Mouse (Mus musculus) cerebellum, adult 18-20 months (tissue): Measurements from ENCODE around the gene Arhgap27.
A peak's percentile ranks its signal among the peaks of the same experiment; 100 is the strongest.

Experiments
- DNase-seq, 2 experiments: peaks; one replicate each; pipeline ENCODE4 v3.0.0; 2021

The Arhgap27 gene

DNA sequence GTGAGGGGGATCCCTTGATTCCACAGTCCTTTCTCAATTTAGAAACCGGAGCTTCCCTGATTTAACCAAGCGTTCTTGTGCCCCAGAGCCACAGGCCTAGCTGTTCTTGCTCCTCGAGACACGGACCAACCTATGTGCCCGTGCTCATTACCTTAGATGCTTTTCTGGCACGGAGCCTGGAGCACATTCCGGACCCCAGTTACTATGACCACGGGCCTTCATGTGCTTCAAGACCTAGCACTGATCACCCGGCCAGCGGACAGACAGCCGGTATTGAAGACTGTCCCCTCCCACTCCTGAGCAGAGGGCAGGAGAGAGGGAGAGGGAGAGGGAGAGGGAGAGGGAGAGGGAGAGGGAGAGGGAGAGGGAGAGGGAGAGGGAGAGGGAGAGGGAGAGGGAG is 8.2 kb downstream of the Arhgap27 start:
- DNase-seq: no peak

GRCm38 (mm10) chr11:103354033-103354432 is 9.5 kb downstream of the Arhgap27 start:
- DNase-seq: no peak

- no peak for DNase-seq
These were observed 11.2 kb downstream of the Arhgap27 start for GRCm38 (mm10) chr11:103352239-103352814.

DNA sequence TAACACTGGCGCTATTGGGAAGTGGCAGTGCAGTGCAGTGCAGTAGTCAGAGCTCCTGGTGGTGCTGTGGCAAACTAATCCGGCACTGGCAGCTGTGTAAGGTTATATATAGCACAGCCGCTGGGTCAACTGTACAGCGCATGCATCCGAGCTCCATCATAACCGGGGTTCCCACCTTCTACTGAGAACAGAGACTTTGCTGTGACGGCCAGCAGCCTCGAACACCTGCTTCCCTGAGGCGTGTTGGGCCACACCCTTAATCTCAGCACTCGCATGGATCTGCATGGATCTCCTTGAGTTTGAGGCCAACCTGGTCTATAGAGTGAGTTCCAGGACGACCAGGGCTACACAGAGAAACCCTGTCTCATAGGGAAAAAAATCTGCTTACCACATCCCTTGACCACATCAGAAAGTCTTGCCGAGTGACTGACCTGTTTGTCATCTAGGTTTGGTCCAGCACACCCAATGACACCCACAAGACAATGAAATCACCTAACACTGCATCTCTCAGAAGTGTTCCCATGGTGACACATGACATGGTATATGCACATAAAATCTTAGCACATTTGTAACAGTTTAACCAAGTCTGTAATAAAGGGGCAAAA is 12.7 kb downstream of the Arhgap27 start:
- no peak for DNase-seq

GRCm38 (mm10) chr11:103349699-103350098 is 13.8 kb downstream of the Arhgap27 start:
- no peak for DNase-seq

GRCm38 (mm10) chr11:103346657-103347056 is 16.8 kb downstream of the Arhgap27 start:
- no peak for DNase-seq

GRCm38 (mm10) chr11:103346236-103346635 is 17.3 kb downstream of the Arhgap27 start:
- DNase-seq: no peak

DNA sequence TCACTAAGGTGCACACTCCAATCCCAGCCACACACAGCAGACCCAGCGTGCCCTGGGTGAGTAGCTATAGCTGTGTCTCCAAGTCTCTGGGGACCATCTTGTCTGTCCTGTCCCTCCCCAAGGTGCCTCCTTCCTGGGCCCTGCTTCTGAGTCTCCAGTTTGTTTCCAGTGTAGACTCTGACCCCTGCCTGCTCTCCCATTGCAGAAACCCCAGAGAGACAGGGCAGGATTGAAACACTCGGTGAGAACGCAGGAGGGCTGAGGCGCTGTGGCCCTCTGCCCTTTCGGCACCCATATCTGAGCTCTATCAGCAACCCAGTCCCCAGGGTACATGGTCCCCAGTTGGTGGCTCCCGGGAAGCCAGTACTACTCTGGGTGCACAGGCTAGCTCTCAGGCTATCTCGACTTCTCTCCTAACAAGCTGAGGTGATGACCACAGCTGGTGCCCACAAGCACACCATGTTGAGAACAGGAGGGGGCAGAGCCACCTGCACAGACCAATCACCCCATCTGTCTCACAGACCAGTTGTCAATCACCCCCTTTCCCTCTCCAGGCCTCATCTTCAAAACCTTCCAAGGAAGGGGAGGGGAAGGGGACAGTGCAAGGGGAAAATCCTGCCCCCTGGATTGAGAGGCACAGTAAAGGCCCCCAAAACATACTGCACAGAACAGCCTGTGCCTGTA is 17.9 kb downstream of the Arhgap27 start:
- DNase-seq: no peak

- no peak for DNase-seq
These were observed 18.8 kb downstream of the Arhgap27 start for GRCm38 (mm10) chr11:103344494-103345332.

GRCm38 (mm10) chr11:103343881-103344280 is 19.6 kb downstream of the Arhgap27 start:
- no peak for DNase-seq

GRCm38 (mm10) chr11:103343063-103343462 is 20.4 kb downstream of the Arhgap27 start:
- DNase-seq: no peak

GRCm38 (mm10) chr11:103340677-103341076 is 22.8 kb downstream of the Arhgap27 start:
- no peak for DNase-seq

- no peak for DNase-seq
These were observed 23.4 kb downstream of the Arhgap27 start for GRCm38 (mm10) chr11:103340130-103340529.

DNA sequence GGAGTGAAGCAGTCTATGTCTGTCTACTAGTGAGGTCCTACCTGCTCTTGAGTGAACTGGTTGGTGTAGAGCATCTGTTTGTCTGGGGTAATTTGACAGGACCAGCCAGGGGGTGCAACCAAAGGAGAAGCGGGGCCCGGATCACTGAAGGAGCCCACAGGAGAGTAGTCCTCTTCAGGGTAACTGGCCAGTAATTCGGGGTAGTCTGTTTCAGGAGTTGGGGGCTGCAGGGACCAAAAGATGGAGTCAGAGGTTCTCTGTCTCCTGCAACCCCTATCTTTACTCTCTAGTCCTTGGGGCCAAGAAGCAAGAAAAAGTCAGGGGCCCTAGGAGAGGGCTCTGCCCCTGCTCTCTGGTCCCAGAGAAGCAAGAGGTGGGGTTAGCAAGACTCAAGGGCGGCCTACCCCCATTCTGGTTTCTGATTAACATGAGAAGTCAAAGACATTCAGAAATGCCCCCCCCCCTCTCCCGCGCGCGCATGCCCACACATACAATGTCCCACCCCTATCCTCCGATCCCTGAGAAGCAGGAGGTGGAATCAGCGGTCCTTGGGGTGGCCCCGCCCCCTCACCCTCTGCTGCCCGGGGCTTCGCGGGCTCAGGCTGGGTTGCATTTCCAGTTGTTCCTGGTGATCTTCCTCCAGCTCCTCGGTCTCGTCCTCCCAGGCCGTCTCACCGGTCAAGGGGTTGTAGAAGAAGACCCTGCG is 23.9 kb downstream of the Arhgap27 start:
- no peak for DNase-seq

GRCm38 (mm10) chr11:103338671-103339070 is 24.8 kb downstream of the Arhgap27 start:
- DNase-seq: no peak

DNA sequence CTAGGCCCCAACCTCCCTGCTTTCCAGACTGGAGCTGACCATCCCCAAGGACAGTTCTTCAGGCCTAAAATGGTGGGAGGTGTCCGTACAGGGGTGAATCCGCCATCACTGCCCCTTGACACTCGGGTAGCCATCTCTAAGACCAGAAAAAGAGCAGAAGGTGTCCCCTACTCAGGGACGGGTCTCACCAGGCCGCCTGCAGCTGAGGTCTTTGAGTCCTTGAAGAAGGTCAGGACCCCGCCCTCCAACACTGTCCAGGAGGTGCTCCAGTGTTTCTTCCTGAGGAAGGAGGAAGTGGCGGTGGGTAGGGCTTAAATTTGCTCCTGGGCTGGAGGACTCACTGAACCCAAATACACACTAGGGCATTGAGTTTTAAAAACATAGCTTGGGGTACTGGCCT is 25.4 kb downstream of the Arhgap27 start:
- no peak for DNase-seq

GRCm38 (mm10) chr11:103337180-103337579 is 26.3 kb downstream of the Arhgap27 start:
- no peak for DNase-seq

DNA sequence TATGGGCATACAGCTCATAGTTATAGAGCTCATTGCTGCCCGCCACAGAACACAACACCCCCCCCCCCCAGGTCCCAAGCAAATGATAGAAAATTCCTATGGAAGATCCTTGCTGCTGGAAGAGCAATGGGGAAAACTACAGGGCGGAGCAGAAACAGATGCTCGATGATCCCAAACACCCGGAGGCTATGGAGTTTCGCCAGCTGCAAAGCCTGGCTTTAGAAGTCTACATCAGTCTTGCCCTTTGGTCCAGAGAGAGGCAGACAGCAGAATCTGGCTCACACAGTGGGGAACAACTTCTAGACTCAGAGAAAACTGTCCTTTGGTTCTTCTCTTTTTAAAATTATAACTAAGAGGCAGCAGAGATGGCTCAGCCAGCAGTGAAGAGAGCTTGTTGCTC is 27.9 kb downstream of the Arhgap27 start:
- no peak for DNase-seq

- peak in 1 of 2 experiments; percentile 20 for DNase-seq
These were observed 28.6 kb downstream of the Arhgap27 start for GRCm38 (mm10) chr11:103334925-103335324.

GRCm38 (mm10) chr11:103333719-103334398 is 29.6 kb downstream of the Arhgap27 start:
- peak; percentile 77 to 81 for DNase-seq

DNA sequence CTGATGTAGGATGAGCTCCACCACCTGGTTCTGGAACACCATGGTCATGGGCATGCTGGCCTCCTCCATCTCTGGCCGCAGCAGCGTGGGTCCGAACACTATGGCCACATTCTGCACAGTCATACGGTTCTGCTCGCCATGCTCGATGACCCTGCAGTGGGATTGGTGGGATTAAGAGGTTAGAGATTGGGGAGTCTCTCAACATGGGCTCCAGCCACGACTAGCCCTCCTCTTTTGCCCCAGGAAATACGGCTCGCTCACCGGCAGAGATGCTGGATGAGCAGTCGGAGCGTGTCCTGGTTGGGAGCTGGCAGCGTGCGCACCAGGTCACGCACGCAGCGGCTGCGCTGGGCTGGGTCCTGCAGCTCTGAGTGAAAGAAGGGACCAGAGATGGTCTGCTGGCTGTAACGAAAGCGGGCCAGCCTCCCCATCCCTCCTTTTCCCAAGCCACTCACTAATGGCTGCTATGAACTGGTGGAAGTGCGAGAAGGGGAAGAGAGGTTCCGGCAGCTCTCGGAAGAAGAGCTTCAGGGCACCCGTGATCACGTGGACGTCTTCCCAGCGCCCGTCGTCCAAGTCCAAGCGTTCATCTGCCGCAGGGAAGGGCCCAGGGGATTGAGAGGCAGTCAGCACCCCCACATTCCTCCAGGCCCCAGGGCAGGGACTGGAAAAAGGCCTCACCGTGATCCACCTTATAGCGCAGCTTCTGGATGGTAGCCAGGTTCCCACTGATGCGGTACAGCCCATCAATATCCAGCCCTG is 30.4 kb downstream of the Arhgap27 start:
- DNase-seq: peak; percentile 53 to 66
